Mouse (Mus musculus) spleen, adult 2 months (tissue): Measurements from ENCODE around the gene Prdm10. TPM values are rescaled to one million over a fixed set of nuclear protein-coding genes. Genes with fewer than 3 reads are reported as not detected.

ENCODE experiments used
- DNase-seq, 2 experiments: peaks; one replicate each; pipeline versions ENCODE4 v3.0.0 to v3.0.0-alpha.2; 2012 to 2021; ENCODE audit warnings: low spot score in 2 of 2, low read depth in 1 of 2
- H3K27ac ChIP-seq: fragments of 200-500 bp; 2 replicates; pipeline ENCODE4 v1.5.1; 2012; ENCODE audit warnings: low read length, inconsistent platforms; ENCODE audit not compliant: insufficient read depth
- H3K27me3 ChIP-seq: fragments of 200-500 bp; 2 replicates; pipeline ENCODE4 v1.6.1; 2012; ENCODE audit warnings: mild to moderate bottlenecking, moderate library complexity, low read length, inconsistent platforms; ENCODE audit not compliant: control insufficient read depth, insufficient read depth
- H3K36me3 ChIP-seq: fragments of 200-500 bp; 2 replicates; pipeline ENCODE4 v1.6.1; 2012; ENCODE audit warnings: mild to moderate bottlenecking, low read length, inconsistent platforms; ENCODE audit not compliant: control insufficient read depth, insufficient read depth
- H3K4me1 ChIP-seq: fragments of 200-500 bp; 2 replicates; pipeline ENCODE4 v1.6.1; 2011; ENCODE audit warnings: inconsistent platforms; ENCODE audit not compliant: control insufficient read depth, insufficient read depth, insufficient read length
- H3K4me3 ChIP-seq: fragments of 200-500 bp; 2 replicates; pipeline ENCODE4 v1.5.1; 2011; ENCODE audit warnings: mild to moderate bottlenecking, inconsistent platforms; ENCODE audit not compliant: insufficient read depth, insufficient read length; ENCODE audit errors: extremely low read depth
- CTCF ChIP-seq: fragments of 200-500 bp; IDR thresholded peaks from 2 replicates; pipeline ENCODE4 v1.5.1; 2011; ENCODE audit warnings: mild to moderate bottlenecking, inconsistent platforms; ENCODE audit not compliant: insufficient read depth, insufficient read length, insufficient replicate concordance; ENCODE audit errors: extremely low read depth
- POLR2A ChIP-seq: fragments of 200-500 bp; IDR thresholded peaks from 2 replicates; pipeline ENCODE4 v1.6.1; 2011; ENCODE audit warnings: low read depth, low read length, inconsistent platforms
- WGBS: fragments of 180-500 bp; shearing (Covaris S2); methylation state at CpG from one replicate; pipeline ENCODE4 v1.1.7; 2018; 5-methylcytosine and 5-hydroxymethylcytosine counted together
- polyA plus RNA-seq: library from polyadenylated mRNA; depleted of rRNA; stranded (reverse); fragments of >200 nt; gene quantifications from 2 replicates; pipeline ENCODE4 v1.2.3, GENCODE M21; 2012

Gene Prdm10
- polyA plus RNA-seq, 1 experiment: 5.9 TPM

DNA sequence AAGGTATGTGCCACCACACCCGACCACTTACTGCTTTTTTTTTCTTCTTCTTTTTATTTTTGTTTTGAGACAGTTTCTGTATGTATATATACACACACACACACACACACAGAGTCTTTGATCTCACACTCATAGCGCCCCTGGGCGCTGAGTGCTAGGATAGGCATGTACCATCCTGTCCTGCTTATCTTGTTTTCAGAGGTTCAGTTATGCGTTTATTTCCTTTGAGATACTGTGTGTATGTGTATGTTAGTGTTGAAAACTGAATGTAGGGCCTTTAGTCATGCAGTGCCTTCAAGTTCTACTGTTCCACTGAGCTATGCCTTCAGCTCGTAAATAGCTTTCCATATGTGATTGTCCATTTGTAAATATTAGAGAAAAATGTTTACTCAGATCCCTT, 20.2 kb downstream of the Prdm10 start:
- Histone ChIP-seq H3K27ac (0 out of 2 replicates have a peak overlapping the region, but pooled peaks have one; percentile 6), H3K27me3 (no peaks in the 10 kb centered on the region), H3K36me3 (no peaks in the 10 kb centered on the region), H3K4me1 (peaks cover 4% of the 10 kb centered on the region), H3K4me3 (no peak overlapping the region)
- TF ChIP-seq POLR2A (no peak), CTCF (no peak)
- no peak for DNase-seq
- WGBS: 65% methylated on average over 5 of the region's 5 CpGs

DNA sequence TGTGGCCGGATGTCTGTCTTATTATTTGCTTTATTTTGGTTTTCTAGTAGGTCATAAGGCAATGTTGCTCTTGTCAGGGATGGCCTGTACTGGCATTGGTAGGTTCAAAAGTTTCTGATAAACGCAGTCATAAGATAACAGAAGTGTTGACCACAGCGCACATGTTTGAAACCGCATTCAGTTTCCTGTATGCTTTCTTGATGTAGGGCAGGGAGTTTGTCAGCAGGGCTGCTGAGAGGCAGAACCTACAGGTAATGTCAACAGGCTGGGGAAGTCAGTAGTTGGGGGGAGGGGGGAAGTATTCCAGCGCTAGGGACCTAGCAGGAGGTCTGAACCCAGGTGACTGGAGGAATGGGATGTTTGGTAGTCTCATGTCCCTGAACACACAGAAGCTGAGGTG, 20.8 kb downstream of the Prdm10 start:
- H3K27me3 ChIP-seq: no peaks in the 10 kb centered on the region
- H3K4me1 ChIP-seq: peaks cover 4% of the 10 kb centered on the region
- no peak for TF ChIP-seq POLR2A
- TF ChIP-seq CTCF: no peak
- H3K4me3 ChIP-seq: no peak overlapping the region
- DNase-seq: peak; percentile 18 to 65
- no peaks in the 10 kb centered on the region for H3K36me3 ChIP-seq
- peak overlapping the region; percentile 70 for H3K27ac ChIP-seq
- 14% methylated on average over 5 of the region's 5 CpGs for WGBS

- no peak for DNase-seq
- peaks cover 4% of the 10 kb centered on the region for H3K4me1 ChIP-seq
- no peaks in the 10 kb centered on the region for H3K27me3 ChIP-seq
- H3K27ac ChIP-seq: peak overlapping the region; percentile 70
- no peak for TF ChIP-seq POLR2A
- TF ChIP-seq CTCF: no peak
- WGBS: 68% methylated on average over 5 of the region's 5 CpGs
- no peaks in the 10 kb centered on the region for H3K36me3 ChIP-seq
- H3K4me3 ChIP-seq: no peak overlapping the region
Measured at GRCm38 (mm10) chr9:31301526-31302311, 21.4 kb downstream of the Prdm10 start.

DNA sequence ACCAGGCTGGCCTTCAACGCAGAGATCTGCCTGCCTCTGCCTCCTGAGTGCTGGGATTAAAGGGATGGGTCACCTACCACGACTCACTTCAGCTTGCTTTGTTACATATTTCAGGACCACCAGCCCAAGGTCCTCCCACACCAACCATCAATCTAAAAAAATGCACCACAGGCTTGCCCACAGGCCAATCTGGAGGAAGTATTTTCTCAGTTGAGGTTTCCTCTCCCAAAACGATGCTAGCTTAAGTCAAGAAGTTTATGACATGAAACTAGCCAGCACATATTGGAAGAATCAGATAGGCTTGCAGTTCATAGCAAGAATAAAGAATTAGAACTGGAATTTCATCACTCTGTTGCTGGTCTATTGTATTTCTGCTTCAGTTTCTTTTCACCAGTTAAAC, 24.0 kb downstream of the Prdm10 start:
- WGBS: 25% methylated on average over 3 of the region's 3 CpGs
- Histone ChIP-seq H3K27me3 (no peaks in the 10 kb centered on the region), H3K36me3 (no peaks in the 10 kb centered on the region), H3K4me1 (peaks cover 4% of the 10 kb centered on the region), H3K27ac (no peak overlapping the region), H3K4me3 (no peak overlapping the region)
- no peak for TF ChIP-seq POLR2A
- no peak for TF ChIP-seq CTCF
- no peak for DNase-seq

- WGBS: 93% methylated on average over 5 of the region's 5 CpGs
- Histone ChIP-seq H3K4me3 (no peak overlapping the region), H3K4me1 (peaks cover 4% of the 10 kb centered on the region), H3K27me3 (no peaks in the 10 kb centered on the region), H3K27ac (no peak overlapping the region), H3K36me3 (no peaks in the 10 kb centered on the region)
- TF ChIP-seq CTCF (no peak), POLR2A (no peak)
- DNase-seq: no peak
Measured at GRCm38 (mm10) chr9:31305117-31305516, 24.8 kb downstream of the Prdm10 start.

DNA sequence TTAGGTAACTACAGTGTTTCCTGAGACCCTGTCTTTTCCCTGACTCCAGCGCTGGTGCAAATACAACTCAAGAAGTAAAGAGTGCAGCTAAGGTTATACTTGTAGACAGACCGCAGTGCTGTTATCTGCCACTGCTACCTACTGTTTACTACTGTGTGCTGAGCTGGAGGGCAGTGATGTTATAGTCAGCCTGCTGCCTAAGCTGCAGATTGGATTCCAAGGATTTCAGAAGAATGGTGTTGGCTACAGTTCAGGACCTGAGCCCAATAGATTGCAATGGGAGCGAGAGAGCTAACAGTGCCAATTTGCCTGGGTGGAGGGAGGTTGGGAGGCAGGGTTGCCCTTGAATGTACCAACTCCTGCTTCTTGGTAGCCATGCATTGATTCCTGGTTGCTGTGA, 25.5 kb downstream of the Prdm10 start:
- WGBS: 88% methylated on average over 3 of the region's 3 CpGs
- Histone ChIP-seq H3K4me3 (no peak overlapping the region), H3K4me1 (peaks cover 4% of the 10 kb centered on the region), H3K27me3 (no peaks in the 10 kb centered on the region), H3K36me3 (no peaks in the 10 kb centered on the region), H3K27ac (no peak overlapping the region)
- no peak for DNase-seq
- TF ChIP-seq CTCF (no peak), POLR2A (no peak)

DNA sequence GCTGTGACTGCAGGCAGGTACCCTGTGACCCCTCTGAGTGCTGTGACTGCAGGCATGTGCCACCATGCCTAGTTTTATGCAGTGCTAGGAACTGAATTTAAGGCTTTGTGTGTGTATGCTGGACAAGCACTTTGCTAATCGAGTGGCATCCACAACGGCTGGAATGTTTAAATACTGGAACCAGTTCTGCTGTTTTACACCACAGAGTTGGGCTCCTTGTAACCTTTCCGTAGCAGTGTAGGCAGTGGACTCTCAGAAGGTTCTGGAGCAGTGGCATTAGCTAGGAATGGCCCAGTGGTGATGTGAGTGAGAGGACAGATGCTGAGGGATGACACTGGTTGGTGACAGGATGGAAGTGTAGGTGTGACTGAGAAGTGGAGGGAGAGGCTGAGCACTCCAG, 26.9 kb downstream of the Prdm10 start:
- TF ChIP-seq POLR2A: no peak
- TF ChIP-seq CTCF: no peak
- 89% methylated on average over 3 of the region's 3 CpGs for WGBS
- Histone ChIP-seq H3K36me3 (no peaks in the 10 kb centered on the region), H3K4me3 (no peak overlapping the region), H3K27ac (no peak overlapping the region), H3K4me1 (no peaks in the 10 kb centered on the region; the same call in 1 of the 2 replicates), H3K27me3 (no peaks in the 10 kb centered on the region)
- DNase-seq: no peak

- WGBS: 77% methylated on average over 5 of the region's 5 CpGs
- Histone ChIP-seq H3K36me3 (no peaks in the 10 kb centered on the region), H3K4me3 (no peak overlapping the region)
Measured at GRCm38 (mm10) chr9:31309041-31309440, 28.7 kb downstream of the Prdm10 start.

More at GRCm38 (mm10) chr9:31309041-31309440, 28.7 kb downstream of the Prdm10 start:
- DNase-seq: no peak
- no peaks in the 10 kb centered on the region; the same call in 1 of the 2 replicates for H3K4me1 ChIP-seq
- no peak for TF ChIP-seq POLR2A
- TF ChIP-seq CTCF: no peak
- H3K27ac ChIP-seq: no peak overlapping the region
- no peaks in the 10 kb centered on the region for H3K27me3 ChIP-seq
